Mouse (Mus musculus) hindbrain, embryonic 13.5 days (tissue): Measurements from ENCODE around the gene Chn2. TPM values are rescaled to one million over a fixed set of nuclear protein-coding genes. Genes with fewer than 3 reads are reported as not detected.

Source experiments
- ATAC-seq: fragments of 200-750 bp; cut with Nextera tagmentation; 2 replicates; pipeline ENCODE4 v1.8.0; 2017; ENCODE audit warnings: moderate TSS enrichment; ENCODE audit not compliant: low FRiP score
- H3K27ac ChIP-seq: fragments of 300-500 bp; sonication (generic); 2 replicates; pipeline ENCODE4 v1.5.1; 2015; ENCODE audit warnings: inconsistent platforms, mild to moderate bottlenecking, moderate library complexity
- H3K27me3 ChIP-seq: fragments of 300-500 bp; sonication (generic); 2 replicates; pipeline ENCODE4 v1.6.1; 2015; ENCODE audit warnings: mild to moderate bottlenecking, inconsistent platforms
- H3K36me3 ChIP-seq: fragments of 300-500 bp; sonication (generic); 2 replicates; pipeline ENCODE4 v1.6.1; 2015; ENCODE audit warnings: mild to moderate bottlenecking, inconsistent platforms
- H3K4me1 ChIP-seq: fragments of 300-500 bp; sonication (generic); replicated peaks from 2 replicates; pipeline ENCODE4 v1.6.1; 2015; ENCODE audit warnings: inconsistent platforms
- H3K4me2 ChIP-seq: fragments of 300-500 bp; sonication (generic); 2 replicates; pipeline ENCODE4 v1.6.1; 2015; ENCODE audit warnings: inconsistent platforms, mild to moderate bottlenecking, moderate library complexity
- H3K4me3 ChIP-seq: fragments of 300-500 bp; sonication (generic); 2 replicates; pipeline ENCODE4 v1.5.1; 2015; ENCODE audit warnings: mild to moderate bottlenecking, inconsistent platforms
- H3K9ac ChIP-seq: fragments of 300-500 bp; sonication (generic); 2 replicates; pipeline ENCODE4 v1.6.1; 2015; ENCODE audit warnings: mild to moderate bottlenecking, inconsistent platforms
- H3K9me3 ChIP-seq: fragments of 300-500 bp; sonication (generic); 2 replicates; pipeline ENCODE4 v1.6.1; 2016; ENCODE audit warnings: inconsistent platforms
- WGBS: fragments of 180-500 bp; shearing (Covaris S2); methylation state at CpG from one replicate; pipeline ENCODE4 v1.1.7; 2015; 5-methylcytosine and 5-hydroxymethylcytosine counted together
- polyA plus RNA-seq: library from polyadenylated mRNA; unstranded; fragments of >200 nt; fragmentation: Nextera tagmentation; extraction: Ambion mirVana; gene quantifications from 2 replicates; pipeline ENCODE4 v1.2.1, GENCODE M21; 2015

Chn2 gene
- polyA plus RNA-seq, 1 experiment from 2014 or later, result 31.5 TPM

GRCm38 (mm10) chr6:54126225-54126992 is 87.1 kb downstream of the Chn2 start:
- Histone ChIP-seq H3K9me3 (no peaks in the 10 kb centered on the region), H3K27ac (no peak overlapping the region; the same call in 1 of the 2 replicates), H3K4me3 (no peak overlapping the region), H3K9ac (peak overlapping the region; percentile 24; the same call in 1 of the 2 replicates), H3K27me3 (peaks cover 4% of the 10 kb centered on the region; the same call in 1 of the 2 replicates), H3K36me3 (no peaks in the 10 kb centered on the region), H3K4me1 (peaks cover 13% of the 10 kb centered on the region), H3K4me2 (no peak overlapping the region)
- WGBS, result 74% methylated on average over 9 of the region's 9 CpGs
- no peak for ATAC-seq

- no peaks in the 10 kb centered on the region for H3K36me3 ChIP-seq
- no peak overlapping the region for H3K4me3 ChIP-seq
- H3K9me3 ChIP-seq, result no peaks in the 10 kb centered on the region
- no peak overlapping the region; the same call in none of the 2 replicates for H3K27ac ChIP-seq
- no peak for ATAC-seq
- no peak overlapping the region for H3K4me2 ChIP-seq
- peak overlapping the region; percentile 24; the same call in 1 of the 2 replicates for H3K9ac ChIP-seq
- peaks cover 13% of the 10 kb centered on the region for H3K4me1 ChIP-seq
- H3K27me3 ChIP-seq, result peaks cover 4% of the 10 kb centered on the region; the same call in 1 of the 2 replicates
- 83% methylated on average over 11 of the region's 11 CpGs for WGBS
These were observed 87.8 kb downstream of the Chn2 start for GRCm38 (mm10) chr6:54126993-54127697.

DNA sequence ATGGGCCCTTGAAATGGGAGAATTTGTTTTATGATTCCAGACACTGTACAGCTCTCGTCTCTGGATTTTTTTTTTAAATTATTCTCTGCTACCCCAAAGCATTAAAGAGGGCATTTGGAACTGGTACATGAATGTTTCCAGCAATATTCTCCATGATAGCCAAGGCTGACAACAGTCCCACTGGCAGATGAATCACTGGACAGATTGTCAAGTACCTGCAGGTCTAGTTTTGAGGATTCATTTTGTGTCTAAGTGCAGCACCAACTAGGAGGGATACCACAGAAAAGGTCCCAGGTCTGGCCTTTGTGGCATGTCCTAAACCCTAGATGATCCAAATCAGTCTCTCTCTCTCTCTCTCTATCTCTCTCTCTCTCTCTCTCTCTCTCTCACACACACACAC is 89.3 kb downstream of the Chn2 start:
- ATAC-seq, result no peak
- Histone ChIP-seq H3K9me3 (no peaks in the 10 kb centered on the region), H3K9ac (no peak overlapping the region), H3K4me3 (no peak overlapping the region), H3K36me3 (no peaks in the 10 kb centered on the region), H3K4me1 (peaks cover 26% of the 10 kb centered on the region), H3K27ac (no peak overlapping the region), H3K4me2 (no peak overlapping the region), H3K27me3 (peaks cover 4% of the 10 kb centered on the region; the same call in 1 of the 2 replicates)
- whole genome bisulfite sequencing, result 87% methylated on average over 1 of the region's 1 CpGs

DNA sequence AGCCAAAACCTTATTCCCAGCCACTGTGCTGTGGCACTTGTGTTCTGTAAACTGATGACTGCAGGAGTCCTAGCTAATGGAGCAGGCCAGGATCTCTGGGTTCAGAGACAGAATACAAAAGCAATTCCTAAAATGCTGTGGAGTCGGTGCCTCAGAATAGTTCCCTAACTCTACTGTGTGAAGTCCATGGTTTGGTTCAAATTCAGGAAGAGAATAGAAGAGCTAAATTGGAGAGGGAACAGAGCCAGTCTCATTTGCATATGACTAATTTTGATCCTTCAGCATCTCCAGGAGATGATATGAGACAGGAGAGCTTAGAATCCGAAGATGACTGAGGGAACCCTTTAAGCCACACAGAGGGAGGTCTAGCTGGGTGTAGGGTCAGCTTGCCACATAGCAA is 90.2 kb downstream of the Chn2 start:
- no peak for ATAC-seq
- Histone ChIP-seq H3K4me3 (no peak overlapping the region), H3K36me3 (no peaks in the 10 kb centered on the region), H3K27me3 (peaks cover 4% of the 10 kb centered on the region; the same call in 1 of the 2 replicates), H3K27ac (no peak overlapping the region), H3K9ac (no peak overlapping the region), H3K9me3 (no peaks in the 10 kb centered on the region), H3K4me1 (peaks cover 28% of the 10 kb centered on the region), H3K4me2 (no peak overlapping the region)
- WGBS, result 77% methylated on average over 2 of the region's 2 CpGs

DNA sequence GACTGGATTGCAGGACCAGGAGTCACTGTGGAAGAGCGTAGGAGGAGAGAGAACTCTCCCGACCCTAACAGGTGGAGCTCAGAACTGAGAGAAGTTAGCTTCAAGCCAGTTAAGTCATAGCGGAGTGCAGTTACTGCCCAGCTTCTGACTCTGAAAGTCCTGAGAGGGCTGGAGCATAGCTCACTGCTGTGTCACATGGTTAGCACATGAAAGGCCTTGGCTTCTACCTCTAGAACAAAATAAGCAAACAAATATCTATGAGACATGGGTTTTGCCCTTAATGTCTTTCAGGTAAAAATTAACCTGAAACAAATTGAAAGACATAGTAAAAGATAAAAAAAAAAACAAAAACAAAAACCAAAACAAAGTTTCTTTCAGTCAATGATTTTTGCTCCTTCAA is 91.5 kb downstream of the Chn2 start:
- no peak overlapping the region for H3K4me3 ChIP-seq
- H3K4me1 ChIP-seq, result peaks cover 28% of the 10 kb centered on the region
- no peaks in the 10 kb centered on the region for H3K36me3 ChIP-seq
- H3K4me2 ChIP-seq, result no peak overlapping the region
- no peak for ATAC-seq
- no peak overlapping the region for H3K9ac ChIP-seq
- 81% methylated on average over 3 of the region's 3 CpGs for WGBS
- no peaks in the 10 kb centered on the region for H3K27me3 ChIP-seq
- no peak overlapping the region for H3K27ac ChIP-seq
- no peaks in the 10 kb centered on the region for H3K9me3 ChIP-seq

GRCm38 (mm10) chr6:54132576-54132975 is 93.2 kb downstream of the Chn2 start:
- WGBS, result 88% methylated on average over 1 of the region's 1 CpGs
- Histone ChIP-seq H3K9me3 (no peaks in the 10 kb centered on the region), H3K9ac (no peak overlapping the region), H3K4me1 (peaks cover 18% of the 10 kb centered on the region), H3K36me3 (no peaks in the 10 kb centered on the region), H3K27ac (no peak overlapping the region), H3K4me2 (no peak overlapping the region), H3K4me3 (no peak overlapping the region), H3K27me3 (0 out of 2 replicates have a peak, but pooled peaks cover 3% of the 10 kb centered on the region)
- no peak for ATAC-seq

GRCm38 (mm10) chr6:54133231-54133630 is 93.9 kb downstream of the Chn2 start:
- Histone ChIP-seq H3K27me3 (0 out of 2 replicates have a peak, but pooled peaks cover 3% of the 10 kb centered on the region), H3K9me3 (no peaks in the 10 kb centered on the region), H3K4me3 (no peak overlapping the region), H3K4me2 (no peak overlapping the region), H3K4me1 (peaks cover 18% of the 10 kb centered on the region), H3K27ac (no peak overlapping the region), H3K9ac (no peak overlapping the region), H3K36me3 (no peaks in the 10 kb centered on the region)
- ATAC-seq, result no peak
- WGBS, result 70% methylated on average over 5 of the region's 5 CpGs

- no peak for ATAC-seq
- Histone ChIP-seq H3K27me3 (0 out of 2 replicates have a peak, but pooled peaks cover 3% of the 10 kb centered on the region), H3K9me3 (no peaks in the 10 kb centered on the region), H3K36me3 (no peaks in the 10 kb centered on the region), H3K27ac (no peak overlapping the region), H3K4me1 (peaks cover 18% of the 10 kb centered on the region; the same call in 1 of the 2 replicates), H3K9ac (no peak overlapping the region), H3K4me2 (no peak overlapping the region), H3K4me3 (no peak overlapping the region)
- WGBS, result 90% methylated on average over 9 of the region's 9 CpGs
These were observed 98.8 kb downstream of the Chn2 start for GRCm38 (mm10) chr6:54138157-54138556.

DNA sequence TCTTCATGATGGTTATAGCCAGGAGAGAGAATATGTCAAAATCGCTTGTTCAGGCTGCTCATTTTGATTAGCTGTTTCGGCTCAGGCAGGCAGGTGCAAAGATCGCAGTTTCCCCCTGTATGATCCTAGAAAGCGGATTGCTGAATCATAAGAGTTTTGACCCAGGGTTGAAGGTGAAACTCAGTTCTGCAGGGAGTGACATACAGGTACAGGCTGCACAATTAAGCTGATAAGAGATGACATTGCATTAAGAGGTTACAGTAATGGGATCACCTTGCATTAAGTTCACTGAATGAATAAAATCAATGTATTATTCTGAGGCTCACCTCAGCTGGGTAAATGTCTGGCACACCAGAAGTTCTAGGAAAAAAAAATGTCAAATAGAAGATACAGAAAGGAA is 101.1 kb downstream of the Chn2 start:
- 0 out of 2 replicates have a peak, but pooled peaks cover 3% of the 10 kb centered on the region for H3K27me3 ChIP-seq
- H3K4me3 ChIP-seq, result no peak overlapping the region
- no peaks in the 10 kb centered on the region for H3K9me3 ChIP-seq
- 84% methylated on average over 4 of the region's 4 CpGs for WGBS
- no peak for ATAC-seq
- H3K9ac ChIP-seq, result no peak overlapping the region
- 0 out of 2 replicates have a peak, but pooled peaks cover 10% of the 10 kb centered on the region for H3K4me1 ChIP-seq
- no peaks in the 10 kb centered on the region for H3K36me3 ChIP-seq
- H3K4me2 ChIP-seq, result no peak overlapping the region
- H3K27ac ChIP-seq, result no peak overlapping the region

- WGBS, result 84% methylated on average over 3 of the region's 3 CpGs
- Histone ChIP-seq H3K4me3 (no peak overlapping the region), H3K27me3 (0 out of 2 replicates have a peak, but pooled peaks cover 2% of the 10 kb centered on the region), H3K9ac (no peak overlapping the region), H3K9me3 (no peaks in the 10 kb centered on the region), H3K4me1 (0 out of 2 replicates have a peak, but pooled peaks cover 10% of the 10 kb centered on the region), H3K4me2 (no peak overlapping the region), H3K36me3 (no peaks in the 10 kb centered on the region), H3K27ac (no peak overlapping the region)
- no peak for ATAC-seq
These were observed 101.8 kb downstream of the Chn2 start for GRCm38 (mm10) chr6:54141165-54141564.

GRCm38 (mm10) chr6:54142848-54143651 is 103.7 kb downstream of the Chn2 start:
- ATAC-seq, result no peak
- WGBS, result 80% methylated on average over 11 of the region's 11 CpGs
- H3K4me3 ChIP-seq, result no peak overlapping the region
- 0 out of 2 replicates have a peak, but pooled peaks cover 10% of the 10 kb centered on the region for H3K4me1 ChIP-seq
- no peak overlapping the region for H3K9ac ChIP-seq
- H3K36me3 ChIP-seq, result no peaks in the 10 kb centered on the region
- no peaks in the 10 kb centered on the region for H3K27me3 ChIP-seq
- H3K4me2 ChIP-seq, result no peak overlapping the region
- no peaks in the 10 kb centered on the region for H3K9me3 ChIP-seq
- no peak overlapping the region for H3K27ac ChIP-seq

- Histone ChIP-seq H3K36me3 (no peaks in the 10 kb centered on the region), H3K9ac (no peak overlapping the region), H3K27me3 (no peaks in the 10 kb centered on the region), H3K9me3 (no peaks in the 10 kb centered on the region), H3K27ac (no peak overlapping the region), H3K4me1 (peaks cover 12% of the 10 kb centered on the region; the same call in 1 of the 2 replicates), H3K4me2 (no peak overlapping the region), H3K4me3 (no peak overlapping the region)
- WGBS, result 84% methylated on average over 2 of the region's 2 CpGs
- no peak for ATAC-seq
These were observed 104.3 kb downstream of the Chn2 start for GRCm38 (mm10) chr6:54143652-54143960.
